Mouse (Mus musculus) splenic B cell, adult 2 months (primary cell): Measurements from ENCODE around the gene Slc34a2.

ENCODE experiments used
- DNase-seq: peaks from one replicate; pipeline ENCODE4 v3.0.0-alpha.2; 2011; ENCODE audit warnings: low read depth, low spot score
- H3K27me3 ChIP-seq: 2 replicates; pipeline ENCODE4 v1.6.1; 2012; ENCODE audit warnings: mild to moderate bottlenecking, low read length, moderate library complexity, mixed read lengths; ENCODE audit not compliant: control insufficient read depth, poor library complexity, insufficient read depth, severe bottlenecking
- H3K36me3 ChIP-seq: 2 replicates; pipeline ENCODE4 v1.6.1; 2012; ENCODE audit warnings: mild to moderate bottlenecking, low read length, moderate library complexity, mixed read lengths; ENCODE audit not compliant: control insufficient read depth, poor library complexity, insufficient read depth, severe bottlenecking

Slc34a2 gene

GRCm38 (mm10) chr5:53009027-53009769, 28.7 kb upstream of the Slc34a2 start:
- no peaks in the 10 kb centered on the region for H3K27me3 ChIP-seq
- no peaks in the 10 kb centered on the region for H3K36me3 ChIP-seq
- DNase-seq = no peak

- H3K36me3 ChIP-seq = no peaks in the 10 kb centered on the region
- H3K27me3 ChIP-seq = no peaks in the 10 kb centered on the region
- DNase-seq = no peak
These were observed 28.1 kb upstream of the Slc34a2 start for GRCm38 (mm10) chr5:53009770-53010133.

GRCm38 (mm10) chr5:53011327-53011726, 26.6 kb upstream of the Slc34a2 start:
- no peak for DNase-seq
- no peaks in the 10 kb centered on the region for H3K36me3 ChIP-seq
- H3K27me3 ChIP-seq = no peaks in the 10 kb centered on the region

- Histone ChIP-seq H3K36me3 (no peaks in the 10 kb centered on the region), H3K27me3 (no peaks in the 10 kb centered on the region)
- DNase-seq = no peak
These were observed 21.3 kb upstream of the Slc34a2 start for GRCm38 (mm10) chr5:53016606-53017005.

- Histone ChIP-seq H3K36me3 (no peaks in the 10 kb centered on the region), H3K27me3 (no peaks in the 10 kb centered on the region)
- DNase-seq = no peak
These were observed 19.6 kb upstream of the Slc34a2 start for GRCm38 (mm10) chr5:53018316-53018715.

GRCm38 (mm10) chr5:53023432-53023831, 14.4 kb upstream of the Slc34a2 start:
- Histone ChIP-seq H3K27me3 (no peaks in the 10 kb centered on the region), H3K36me3 (no peaks in the 10 kb centered on the region)
- no peak for DNase-seq

GRCm38 (mm10) chr5:53023901-53024300, 14.0 kb upstream of the Slc34a2 start:
- Histone ChIP-seq H3K27me3 (no peaks in the 10 kb centered on the region), H3K36me3 (no peaks in the 10 kb centered on the region)
- no peak for DNase-seq

- H3K27me3 ChIP-seq = no peaks in the 10 kb centered on the region
- no peaks in the 10 kb centered on the region for H3K36me3 ChIP-seq
- DNase-seq = no peak
These were observed 12.5 kb upstream of the Slc34a2 start for GRCm38 (mm10) chr5:53025276-53025973.

GRCm38 (mm10) chr5:53031346-53031745, 6.5 kb upstream of the Slc34a2 start:
- no peaks in the 10 kb centered on the region for H3K36me3 ChIP-seq
- no peaks in the 10 kb centered on the region for H3K27me3 ChIP-seq
- DNase-seq = no peak

GRCm38 (mm10) chr5:53042034-53042748, 4.3 kb downstream of the Slc34a2 start:
- no peaks in the 10 kb centered on the region for H3K36me3 ChIP-seq
- no peaks in the 10 kb centered on the region for H3K27me3 ChIP-seq
- no peak for DNase-seq

- no peaks in the 10 kb centered on the region for H3K36me3 ChIP-seq
- DNase-seq = no peak
- H3K27me3 ChIP-seq = no peaks in the 10 kb centered on the region
These were observed 5.0 kb downstream of the Slc34a2 start for GRCm38 (mm10) chr5:53042771-53043371.

GRCm38 (mm10) chr5:53043716-53044115, 5.8 kb downstream of the Slc34a2 start:
- Histone ChIP-seq H3K36me3 (no peaks in the 10 kb centered on the region), H3K27me3 (no peaks in the 10 kb centered on the region)
- DNase-seq = no peak

GRCm38 (mm10) chr5:53047951-53048350, 10.1 kb downstream of the Slc34a2 start:
- DNase-seq = no peak
- Histone ChIP-seq H3K27me3 (no peaks in the 10 kb centered on the region), H3K36me3 (no peaks in the 10 kb centered on the region)

- DNase-seq = no peak
- Histone ChIP-seq H3K36me3 (no peaks in the 10 kb centered on the region), H3K27me3 (no peaks in the 10 kb centered on the region)
These were observed 10.7 kb downstream of the Slc34a2 start for GRCm38 (mm10) chr5:53048599-53048998.

GRCm38 (mm10) chr5:53049046-53049445, 11.2 kb downstream of the Slc34a2 start:
- no peaks in the 10 kb centered on the region for H3K27me3 ChIP-seq
- no peak for DNase-seq
- no peaks in the 10 kb centered on the region for H3K36me3 ChIP-seq
